Mouse (Mus musculus) mouse embryonic stem cell (cell line): ENCODE measurements at regions not wholly inside any gene's neighbourhood (a gene's known extent, or its start where the extent isn't known, plus 50 kb on each side); places are given as distances from the start of the nearest gene placed in this dataset.
"Not testable (repeated sequence)": the region's sequence is repeated elsewhere in the genome, so short reads cannot be mapped to it uniquely, and the experiment has no call there.

ENCODE experiments used
- in situ Hi-C, 2 experiments: fragments of 300-500 bp; cut with MboI; formaldehyde crosslinking; loops; 1 replicate in 1 of 2; 3 replicates in 1 of 2; pipeline ENCODE4 v1.14.3; 2019 to 2020; ENCODE audit warnings: low sequenced_read_pairs in 2 of 2, low pct_unique_long_range_greater_than_20kb in 1 of 2, mixed read lengths in 1 of 2; ENCODE audit not compliant: unreplicated experiment in 1 of 2

GRCm38 (mm10) chr7:70256806-70257205 is 109.7 kb downstream of the Nr2f2 start:
- in situ Hi-C loops, result no loop called here

- in situ Hi-C loops, result no loop called here
These were observed 111.5 kb downstream of the Nr2f2 start for GRCm38 (mm10) chr7:70255072-70255471.

- in situ Hi-C loops, result no loop called here
These were observed 113.3 kb downstream of the Nr2f2 start for GRCm38 (mm10) chr7:70253275-70253674.

GRCm38 (mm10) chr7:70239059-70239458 is 127.5 kb downstream of the Nr2f2 start:
- in situ Hi-C loops, result not testable (repeated sequence)

- in situ Hi-C loops, result no loop called here
These were observed 147.2 kb downstream of the Nr2f2 start for GRCm38 (mm10) chr7:70219310-70219709.

- in situ Hi-C loops, result no loop called here
These were observed 149.4 kb downstream of the Nr2f2 start for GRCm38 (mm10) chr7:70217137-70217536.

GRCm38 (mm10) chr7:70213970-70214520 is 152.5 kb downstream of the Nr2f2 start:
- in situ Hi-C loops, result no loop called here

GRCm38 (mm10) chr7:70205900-70206299 is 160.6 kb downstream of the Nr2f2 start:
- in situ Hi-C loops, result no loop called here

- in situ Hi-C loops, result no loop called here
These were observed 166.3 kb downstream of the Nr2f2 start for GRCm38 (mm10) chr7:70200188-70200587.

- in situ Hi-C loops, result no loop called here
These were observed 187.6 kb downstream of the Nr2f2 start for GRCm38 (mm10) chr7:70178956-70179355.

GRCm38 (mm10) chr7:70178006-70178405 is 188.5 kb downstream of the Nr2f2 start:
- in situ Hi-C loops, result no loop called here

- in situ Hi-C loops, result no loop called here
These were observed 189.8 kb downstream of the Nr2f2 start for GRCm38 (mm10) chr7:70176686-70177259.

GRCm38 (mm10) chr7:70176086-70176485 is 190.4 kb downstream of the Nr2f2 start:
- in situ Hi-C loops, result no loop called here

GRCm38 (mm10) chr7:70172431-70172830 is 194.1 kb downstream of the Nr2f2 start:
- in situ Hi-C loops, result no loop called here

GRCm38 (mm10) chr7:70171456-70171855 is 195.1 kb downstream of the Nr2f2 start:
- in situ Hi-C loops, result no loop called here

- in situ Hi-C loops, result no loop called here
These were observed 198.5 kb downstream of the Nr2f2 start for GRCm38 (mm10) chr7:70168080-70168479.

GRCm38 (mm10) chr7:70166081-70166480 is 200.5 kb downstream of the Nr2f2 start:
- in situ Hi-C loops, result no loop called here

GRCm38 (mm10) chr7:70165501-70165900 is 201.0 kb downstream of the Nr2f2 start:
- in situ Hi-C loops, result no loop called here

GRCm38 (mm10) chr7:70164691-70165193 is 201.8 kb downstream of the Nr2f2 start:
- in situ Hi-C loops, result no loop called here

- in situ Hi-C loops, result no loop called here
These were observed 208.0 kb downstream of the Nr2f2 start for GRCm38 (mm10) chr7:70158531-70158930.
